In the genomic region with DNA sequence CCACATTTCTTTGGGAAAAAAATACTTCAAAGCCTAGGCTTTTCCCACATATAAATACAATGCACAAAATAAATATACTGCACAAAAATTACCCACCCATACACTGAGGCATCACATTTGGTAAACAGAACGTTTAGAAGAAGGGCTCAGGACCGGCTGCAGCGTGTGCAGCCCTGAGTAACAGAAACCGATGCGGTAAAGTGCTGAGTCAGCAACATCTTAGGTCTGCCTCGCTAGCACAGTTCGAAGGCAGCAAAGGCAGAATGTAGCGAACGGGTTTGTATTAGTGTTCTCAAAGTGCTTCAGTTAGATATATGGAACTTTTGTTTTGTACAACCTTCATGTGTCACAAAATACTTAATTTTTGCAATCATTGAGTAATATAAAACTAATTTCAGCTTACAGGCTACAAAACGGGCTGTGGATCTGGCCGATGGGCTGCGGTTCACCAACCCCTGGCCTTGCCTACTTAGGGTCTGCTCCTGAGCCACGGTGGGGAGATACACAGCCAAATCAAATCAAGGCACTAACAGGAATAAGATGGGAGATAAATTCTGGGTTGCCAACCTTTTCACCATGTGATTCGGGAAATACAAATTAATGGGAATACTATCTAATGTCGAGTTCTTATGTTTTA, we compare ENCODE assay signal across 25 mouse cellular contexts. TPM values are rescaled to one million over a fixed set of nuclear protein-coding genes. Genes with fewer than 3 reads are reported as not detected.
"Had no signal": no experiment of that assay in that cellular context is flagged by ENCODE, and none has a peak within 500 bp of the region (broad histone marks: within the 10 kb centered on the region; RNA-seq: fewer than 3 reads in every experiment).

No protein-coding gene starts in this region.

- H3K4me1 ChIP-seq: hindbrain, embryonic 10.5 days; hindbrain, embryonic 12.5 days; intestine, embryonic 15.5 days; limb, embryonic 13.5 days; limb, embryonic 15.5 days; liver, embryonic 12.5 days had no signal

- H3K27ac ChIP-seq: gastrocnemius, adult 2 months; heart, adult 2 months; hindbrain, embryonic 10.5 days; hindbrain, embryonic 12.5 days; hindbrain, embryonic 14.5 days; intestine, embryonic 15.5 days; layer of hippocampus, adult 2 months; limb, embryonic 13.5 days; limb, embryonic 15.5 days; liver, embryonic 12.5 days had no signal

- H3K4me2 ChIP-seq: heart, embryonic 11.5 days; hindbrain, embryonic 12.5 days; hindbrain, embryonic 14.5 days; intestine, embryonic 15.5 days; limb, embryonic 13.5 days; limb, embryonic 15.5 days; liver, embryonic 12.5 days had no signal

- H3K9ac ChIP-seq: hindbrain, embryonic 12.5 days; hindbrain, embryonic 14.5 days; intestine, embryonic 15.5 days; limb, embryonic 13.5 days; limb, embryonic 15.5 days; liver, embryonic 12.5 days had no signal

- H3K27me3 ChIP-seq: hindbrain, embryonic 12.5 days; intestine, embryonic 15.5 days; limb, embryonic 13.5 days; limb, embryonic 15.5 days; liver, embryonic 12.5 days had no signal

- DNase-seq: gastrocnemius, adult 2 months; gastrocnemius, postnatal 10 days; gastrocnemius, postnatal 25 days; heart, adult 2 months; heart, postnatal 10 days; heart, postnatal 4 days; kidney, adult 18-20 months; kidney, adult 8-10 months; kidney, postnatal 10 days; kidney, postnatal 25 days; kidney, postnatal 4 days; left cerebral cortex, postnatal 4 days had no signal

- H3K4me3 ChIP-seq: gastrocnemius, adult 2 months; heart, adult 2 months; hindbrain, embryonic 10.5 days; hindbrain, embryonic 12.5 days; intestine, embryonic 15.5 days; layer of hippocampus, adult 2 months; limb, embryonic 13.5 days; limb, embryonic 15.5 days; liver, embryonic 12.5 days had no signal

- H3K36me3 ChIP-seq: intestine, embryonic 15.5 days had no signal

- ATAC-seq: hindbrain, embryonic 16.5 days; inflammation-experienced regulatory T-cells, adult 6 months; intestine, embryonic 15.5 days; intestine, postnatal 0 days; liver, embryonic 12.5 days had no signal

- H3K9me3 ChIP-seq: hindbrain, embryonic 10.5 days; hindbrain, embryonic 12.5 days; intestine, embryonic 15.5 days; limb, embryonic 13.5 days; limb, embryonic 15.5 days; liver, embryonic 12.5 days had no signal

RNA-seq across cellular contexts. Expression of a gene that starts 16.9 kb away (rescaled TPM):
- total RNA-seq: granulocyte monocyte progenitor cell, adult 5-6 weeks had no signal
